Mouse (Mus musculus) heart, adult 8-10 months (tissue): ENCODE measurements at regions not wholly inside any gene's neighbourhood (a gene's known extent, or its start where the extent isn't known, plus 50 kb on each side); places are given as distances from the start of the nearest gene placed in this dataset.
"Not testable (repeated sequence)": the region's sequence is repeated elsewhere in the genome, so short reads cannot be mapped to it uniquely, and the experiment has no call there.

Source experiments
- DNase-seq: peaks from one replicate; pipeline ENCODE4 v3.0.0; 2022; ENCODE audit warnings: low spot score

DNA sequence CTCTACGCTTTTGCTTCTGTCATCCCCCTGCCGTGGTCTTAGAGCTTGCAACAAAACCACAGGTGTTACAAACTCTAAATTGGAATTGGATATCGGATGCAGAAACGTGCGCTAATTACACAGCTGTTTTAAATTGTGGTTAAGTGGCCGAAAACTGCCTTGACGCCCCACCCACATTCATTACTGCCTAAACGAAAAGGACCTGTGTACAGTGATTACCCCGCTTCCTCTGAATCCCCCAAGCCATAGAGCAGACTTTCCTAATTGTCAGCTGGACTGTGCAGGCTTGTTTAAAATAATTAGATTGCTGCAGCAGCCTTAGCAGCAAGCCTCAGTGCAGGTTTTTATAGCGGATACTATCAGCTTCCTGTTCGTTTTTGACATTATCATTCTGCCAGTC is 94.7 kb downstream of the Cxxc4 start:
- DNase-seq, result no peak

DNA sequence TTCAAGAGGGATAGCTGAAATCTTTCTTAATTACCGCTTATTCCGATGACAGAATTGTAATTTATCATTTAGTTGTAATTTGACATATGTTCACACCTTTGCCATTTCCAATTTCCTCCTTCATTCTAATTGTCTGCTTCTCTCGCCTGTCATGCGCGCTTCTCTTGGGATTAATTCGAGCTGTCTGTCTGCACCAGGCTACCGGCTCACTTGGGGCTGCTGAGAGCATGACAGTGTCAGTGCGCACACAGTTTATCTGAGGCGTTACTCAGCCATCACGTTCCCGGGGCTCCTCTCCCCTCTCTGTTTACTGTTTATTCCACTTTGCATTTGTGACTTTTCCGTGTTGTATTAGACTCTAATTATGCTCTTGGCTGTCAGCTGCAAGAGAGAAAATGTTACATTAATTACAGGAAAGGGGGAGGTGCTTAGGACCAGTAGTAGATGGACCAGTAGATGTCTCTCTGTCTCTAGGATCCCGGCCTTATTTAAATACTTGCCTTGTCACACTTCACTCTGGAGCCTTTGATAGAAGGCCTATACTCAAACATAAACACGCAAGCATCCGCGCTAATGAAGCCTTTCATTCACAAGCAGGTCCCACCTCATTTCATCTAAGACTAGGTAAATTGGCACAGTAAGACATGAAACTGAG is 95.3 kb downstream of the Cxxc4 start:
- no peak for DNase-seq

GRCm38 (mm10) chr3:134339093-134339695 is 102.9 kb downstream of the Cxxc4 start:
- not testable (repeated sequence) for DNase-seq

GRCm38 (mm10) chr3:134365948-134366347 is 129.7 kb downstream of the Cxxc4 start:
- peak; percentile 14 for DNase-seq

- DNase-seq, result no peak
Observed at GRCm38 (mm10) chr3:134366761-134367160, 130.5 kb downstream of the Cxxc4 start.

GRCm38 (mm10) chr3:134368591-134368990 is 132.3 kb downstream of the Cxxc4 start:
- DNase-seq, result no peak

DNA sequence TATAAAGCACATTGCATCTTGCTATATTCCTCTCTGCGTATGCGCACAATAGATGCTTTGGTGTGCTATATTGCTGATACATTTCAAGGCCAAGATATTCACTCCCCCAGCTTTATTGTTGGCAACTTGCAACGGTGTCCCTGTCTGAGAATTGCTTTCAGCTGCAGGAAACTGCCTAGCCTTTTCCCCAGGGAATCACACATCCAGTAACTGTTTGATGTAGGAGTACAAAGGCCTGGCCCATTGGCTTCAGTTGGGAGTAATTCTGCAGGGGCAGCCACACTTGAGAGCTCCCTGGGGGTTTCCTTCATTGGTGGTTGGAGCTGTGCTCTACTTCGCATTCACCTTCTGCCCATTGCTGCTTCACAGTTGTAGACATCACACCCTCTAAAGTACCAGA is 132.8 kb downstream of the Cxxc4 start:
- peak; percentile 57 for DNase-seq

DNA sequence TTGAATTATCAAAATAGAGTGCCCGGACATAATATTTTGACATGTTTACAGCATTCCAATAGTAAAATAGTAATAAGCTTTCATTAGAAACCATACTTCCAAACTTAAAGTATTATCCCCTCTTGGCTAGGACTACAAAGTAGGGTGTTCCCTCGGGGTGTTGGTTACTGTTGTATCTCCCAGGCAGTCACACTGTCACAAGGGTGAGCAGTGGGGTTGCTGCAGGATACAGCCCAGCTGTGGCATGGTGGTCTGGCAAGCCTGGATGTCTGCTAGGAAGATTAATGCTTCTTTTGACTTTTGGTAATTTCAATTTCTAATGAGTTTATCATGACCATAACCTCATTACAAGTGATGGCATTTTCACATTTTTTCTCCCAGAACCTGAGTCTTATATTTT is 143.3 kb downstream of the Cxxc4 start:
- DNase-seq, result no peak

GRCm38 (mm10) chr3:134390472-134391336 is 154.4 kb downstream of the Cxxc4 start:
- peak; percentile 44 for DNase-seq

GRCm38 (mm10) chr3:134400395-134401090 is 164.3 kb downstream of the Cxxc4 start:
- DNase-seq, result no peak

GRCm38 (mm10) chr3:134415606-134416328 is 179.5 kb downstream of the Cxxc4 start:
- DNase-seq, result no peak

- peak; percentile 71 for DNase-seq
Observed at GRCm38 (mm10) chr3:134427633-134428032, 191.3 kb downstream of the Cxxc4 start.

GRCm38 (mm10) chr3:134466611-134467010 is 230.3 kb downstream of the Cxxc4 start:
- no peak for DNase-seq

DNA sequence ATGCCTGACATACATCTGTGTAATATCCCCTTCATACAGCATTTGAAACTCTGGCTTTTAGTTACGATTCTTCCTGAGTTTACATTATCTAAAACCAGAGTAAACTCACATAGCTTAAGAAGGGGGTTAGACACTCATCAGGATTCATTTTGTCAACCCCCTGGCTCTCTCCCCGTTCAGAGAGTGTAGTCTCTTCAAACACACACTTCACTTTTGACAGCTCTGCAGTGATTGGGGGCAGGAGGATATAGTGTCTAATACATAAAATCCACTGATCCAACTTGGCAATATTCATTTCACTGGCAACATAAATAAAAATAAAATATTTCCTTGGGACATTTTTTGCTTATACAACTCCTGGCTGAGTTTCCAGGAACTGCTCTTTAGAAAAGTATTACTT is 251.0 kb downstream of the Cxxc4 start:
- no peak for DNase-seq

DNA sequence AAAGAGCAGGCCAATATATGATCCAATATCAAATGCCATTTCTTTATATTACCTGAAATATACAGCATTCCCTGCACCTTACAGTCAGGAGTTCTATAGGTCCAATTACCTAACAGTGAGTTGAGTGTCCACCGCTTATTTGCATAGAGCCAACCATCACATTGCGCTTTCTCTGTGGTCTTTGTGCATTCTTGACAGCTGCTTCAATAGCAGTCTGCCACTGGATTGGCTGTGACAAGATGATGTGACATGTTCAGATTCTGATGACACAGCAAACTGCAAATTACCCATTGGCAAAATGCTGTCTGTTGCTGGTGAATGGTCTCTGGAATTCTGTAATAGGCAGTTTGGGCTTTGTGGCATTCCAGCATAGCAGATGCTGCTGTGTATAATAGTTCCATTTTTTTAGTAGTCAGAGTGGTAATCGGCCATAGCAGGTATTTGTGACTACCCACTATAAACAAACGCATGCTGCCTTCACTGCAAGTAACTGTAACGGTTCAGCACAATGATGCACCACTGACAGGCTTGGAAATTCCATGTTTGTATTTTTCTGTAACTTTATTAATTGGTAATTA is 253.8 kb downstream of the Cxxc4 start:
- DNase-seq, result no peak

DNA sequence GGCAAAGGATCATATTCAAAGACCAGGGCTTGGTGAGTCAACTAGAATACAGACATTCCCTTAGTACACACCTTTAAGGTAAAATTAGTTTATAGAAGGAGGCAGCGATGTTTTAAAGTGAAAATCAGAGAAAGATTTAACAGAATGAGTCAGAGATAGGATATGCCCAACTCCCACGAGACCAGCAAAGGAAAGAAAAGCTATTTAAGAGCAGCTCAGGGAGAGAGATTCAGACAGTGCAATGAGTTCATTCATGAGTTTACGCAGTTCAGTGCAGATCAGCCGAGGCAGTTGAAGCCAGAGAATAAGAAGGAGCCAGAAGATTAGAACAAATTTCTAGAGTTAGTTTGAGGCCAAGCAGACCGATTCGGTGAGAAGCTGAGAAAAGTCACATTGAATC is 273.4 kb downstream of the Cxxc4 start:
- no peak for DNase-seq

DNA sequence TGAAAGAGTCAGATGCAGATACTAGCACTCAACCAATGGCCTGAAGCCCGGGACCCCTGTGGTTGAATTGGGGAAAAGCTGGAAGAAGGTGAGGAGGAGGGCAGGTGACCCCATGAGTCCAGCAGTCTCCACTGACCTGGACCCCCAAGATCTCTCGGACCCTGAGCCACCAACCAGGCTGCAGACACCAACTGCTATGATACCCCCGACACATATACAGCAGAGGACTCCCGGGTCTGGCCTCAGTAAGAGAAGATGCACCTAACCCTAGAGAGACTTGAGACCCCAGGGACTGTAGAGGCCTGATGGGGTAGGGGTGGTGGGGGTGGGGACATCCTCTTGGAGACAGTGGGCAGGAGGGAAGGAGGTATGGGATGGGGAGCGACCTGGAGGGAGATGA is 289.5 kb downstream of the Cxxc4 start:
- DNase-seq, result no peak

DNA sequence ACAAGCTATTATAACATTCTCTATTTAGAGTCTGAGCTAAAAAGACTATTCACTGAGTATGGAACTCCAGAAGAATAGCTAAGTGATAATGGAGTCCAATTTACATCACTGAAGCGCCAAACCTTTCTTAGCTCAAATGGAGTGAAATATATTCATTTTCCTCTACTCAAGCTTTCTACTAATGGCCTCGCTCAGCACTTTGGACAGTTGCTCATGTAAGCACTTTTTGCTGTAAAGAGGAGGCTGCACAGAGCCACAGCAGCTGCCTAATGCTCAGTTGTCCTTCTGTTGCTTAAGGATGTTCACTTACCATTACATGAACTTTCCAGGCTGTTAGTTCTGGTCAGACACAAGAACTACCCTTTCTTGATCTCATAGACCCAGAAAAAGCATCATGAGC is 268.7 kb upstream of the Tacr3 start:
- no peak for DNase-seq

- no peak for DNase-seq
Observed at GRCm38 (mm10) chr3:134578759-134579158, 250.0 kb upstream of the Tacr3 start.

GRCm38 (mm10) chr3:134588630-134589029 is 240.2 kb upstream of the Tacr3 start:
- no peak for DNase-seq

DNA sequence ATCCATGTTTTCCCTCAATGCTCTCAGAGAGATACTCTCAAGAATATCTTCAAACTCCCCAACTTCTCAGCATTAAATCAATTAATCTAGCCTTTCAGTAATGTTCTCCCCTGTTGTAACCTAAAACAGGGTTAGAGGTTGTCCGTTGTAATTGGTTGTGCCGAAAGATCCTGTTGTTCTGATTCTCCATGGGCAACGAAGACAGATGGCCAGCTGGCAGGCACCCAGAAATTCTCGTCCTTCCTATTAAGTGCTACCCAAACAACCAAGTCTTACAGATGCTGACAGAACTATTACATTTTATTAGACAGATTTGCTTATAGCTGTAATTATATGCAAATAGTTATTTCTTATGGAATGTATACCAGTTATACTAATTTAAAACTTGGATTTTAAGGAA is 225.9 kb upstream of the Tacr3 start:
- no peak for DNase-seq
